Comparison of ENCODE assay signal across 8 mouse cellular contexts in the genomic region with DNA sequence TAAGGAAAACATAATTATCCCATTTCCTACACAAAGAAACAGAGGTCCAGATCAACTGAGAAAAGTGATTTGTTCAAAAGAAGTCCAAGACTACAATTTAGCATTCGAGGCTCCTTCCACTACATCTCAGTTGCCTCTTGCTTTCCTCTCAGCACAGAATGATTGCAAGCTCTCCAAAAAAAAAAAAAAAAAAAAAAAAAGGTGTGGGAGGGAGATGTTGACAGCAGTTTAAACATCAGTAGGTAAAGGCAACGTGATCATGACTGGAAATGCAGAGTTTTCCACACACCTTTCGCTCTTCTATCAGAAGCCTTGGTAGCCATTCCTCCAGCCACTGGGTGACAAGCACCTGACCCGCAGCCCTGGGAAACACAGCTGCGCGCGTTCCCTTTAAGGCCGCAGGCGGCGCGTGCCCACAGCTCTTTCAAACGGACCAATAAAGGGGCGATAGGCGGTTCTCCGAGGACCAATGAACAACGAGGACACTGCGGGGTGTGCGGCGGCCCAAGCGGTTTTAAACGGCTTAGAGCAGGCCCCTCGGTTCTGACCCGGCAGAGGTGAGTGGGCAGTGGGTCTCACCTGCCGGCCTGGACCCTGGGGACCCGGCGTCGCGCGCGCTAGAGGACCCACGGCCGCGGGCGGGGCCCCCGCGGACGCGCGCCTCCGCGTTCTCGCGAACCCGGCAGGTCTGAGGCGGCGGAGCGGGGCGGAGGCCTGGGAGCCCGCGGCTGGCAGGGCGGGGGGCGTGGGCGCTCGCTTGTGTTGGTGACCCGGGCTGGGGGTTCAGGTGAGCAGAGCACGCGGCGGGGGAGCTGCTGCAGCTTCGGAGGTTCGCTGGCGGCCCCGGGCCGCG. TPM values are rescaled to one million over a fixed set of nuclear protein-coding genes. Genes with fewer than 3 reads are reported as not detected.
DNase-seq lines count a peak whose midpoint lies in the region; ATAC-seq and TF ChIP-seq lines count a peak whose summit lies in the region.

A gene (plus strand): TSS at position 469 of the 853 bp plus-strand sequence.

- no peaks in the 10 kb centered on the region for H3K27me3 ChIP-seq in CH12.LX (replicated peaks)
- H3K27me3 ChIP-seq in forebrain, embryonic 11.5 days (ENCODE audit: control insufficient read depth, insufficient read depth, low read length), result no peaks in the 10 kb centered on the region
- no peaks in the 10 kb centered on the region for H3K27me3 ChIP-seq in heart, embryonic 16.5 days (ENCODE audit: control insufficient read depth, insufficient read depth, low read length)
- H3K27me3 ChIP-seq in liver, embryonic 15.5 days, result no peaks in the 10 kb centered on the region
- no peaks in the 10 kb centered on the region for H3K27me3 ChIP-seq in neural tube, embryonic 12.5 days (replicated peaks)

- peak within 1 kb of the TSS; percentile 76 for H3K4me2 ChIP-seq in CH12.LX (ENCODE audit: insufficient read depth, low read depth, poor library complexity, severe bottlenecking)
- H3K4me2 ChIP-seq in forebrain, embryonic 11.5 days (ENCODE audit: low read depth, low read length, severe bottlenecking), result peak within 1 kb of the TSS; percentile 73
- peak within 1 kb of the TSS; percentile 84 for H3K4me2 ChIP-seq in heart, embryonic 16.5 days (ENCODE audit: low read depth, low read length)
- peak within 1 kb of the TSS; percentile 73 for H3K4me2 ChIP-seq in liver, embryonic 15.5 days
- H3K4me2 ChIP-seq in neural tube, embryonic 12.5 days (replicated peaks), result peak within 1 kb of the TSS; percentile 78

- WGBS in forebrain, embryonic 11.5 days, result 2% methylated on average over 64 of the region's 64 CpGs
- under 1% methylated on average over 63 of the region's 64 CpGs for WGBS in heart, embryonic 16.5 days
- under 1% methylated on average over 63 of the region's 64 CpGs for WGBS in liver, embryonic 15.5 days (ENCODE audit: insufficient replicate concordance)
- 1% methylated on average over 64 of the region's 64 CpGs for WGBS in neural tube, embryonic 12.5 days

- no peak for TF ChIP-seq RAD21 in CH12.LX (IDR thresholded peaks at IDR 0.05; ENCODE audit: low read depth, low read length)

- DNase-seq in CH12.LX (ENCODE audit: extremely low read depth), result peak; percentile 94
- DNase-seq in c-Kit-positive CD71-positive TER-119-negative erythroid progenitor cells, embryonic 14.5 days (ENCODE audit: low read depth), result peak; percentile 87
- peak; percentile 96 for DNase-seq in forebrain, embryonic 11.5 days (ENCODE audit: low spot score)
- DNase-seq in kidney, postnatal 36 days, result peak; percentile 94 to 95
- peak; percentile 93 for DNase-seq in telencephalon, adult 2 months (ENCODE audit: low read depth, low spot score)

- H3K9ac ChIP-seq in CH12.LX (ENCODE audit: insufficient read depth, low read depth), result peak within 1 kb of the TSS; percentile 95
- peak within 1 kb of the TSS; percentile 98 for H3K9ac ChIP-seq in forebrain, embryonic 11.5 days (ENCODE audit: low read length)
- peak within 1 kb of the TSS; percentile 91 for H3K9ac ChIP-seq in heart, embryonic 16.5 days (ENCODE audit: low read length)
- H3K9ac ChIP-seq in liver, embryonic 15.5 days, result peak within 1 kb of the TSS; percentile 95
- peak within 1 kb of the TSS; percentile 95 for H3K9ac ChIP-seq in neural tube, embryonic 12.5 days

- peaks cover 2% of the 10 kb centered on the region for H3K9me3 ChIP-seq in CH12.LX (replicated peaks; ENCODE audit: low read length)
- no peaks in the 10 kb centered on the region; the same call in 1 of the 2 replicates for H3K9me3 ChIP-seq in forebrain, embryonic 11.5 days (ENCODE audit: control insufficient read depth, low read length)
- no peaks in the 10 kb centered on the region for H3K9me3 ChIP-seq in heart, embryonic 16.5 days (replicated peaks; ENCODE audit: control insufficient read depth, low read length)
- no peaks in the 10 kb centered on the region for H3K9me3 ChIP-seq in liver, embryonic 15.5 days (replicated peaks)
- no peaks in the 10 kb centered on the region for H3K9me3 ChIP-seq in neural tube, embryonic 12.5 days

- peak; percentile 98 for ATAC-seq in forebrain, embryonic 11.5 days (replicated peaks; ENCODE audit: low FRiP score)
- ATAC-seq in heart, embryonic 16.5 days (replicated peaks; ENCODE audit: extremely low read depth, insufficient read depth, low FRiP score), result peak; percentile 99
- peak; percentile 99 for ATAC-seq in liver, embryonic 15.5 days (ENCODE audit: insufficient read depth)
- peak; percentile 99 for ATAC-seq in neural tube, embryonic 12.5 days (ENCODE audit: low FRiP score, low read depth)

- 0 out of 2 replicates have a peak within 1 kb of the TSS, but pooled peaks have one; percentile 3 for H3K27ac ChIP-seq in CH12.LX (ENCODE audit: insufficient read depth, low read depth)
- H3K27ac ChIP-seq in forebrain, embryonic 11.5 days (ENCODE audit: low read depth, low read length), result peak within 1 kb of the TSS; percentile 81
- H3K27ac ChIP-seq in heart, embryonic 16.5 days (ENCODE audit: low read length), result peak within 1 kb of the TSS; percentile 74
- H3K27ac ChIP-seq in liver, embryonic 15.5 days (replicated peaks), result peak within 1 kb of the TSS; percentile 87
- peak within 1 kb of the TSS; percentile 65 for H3K27ac ChIP-seq in neural tube, embryonic 12.5 days

- peak; percentile 83 for TF ChIP-seq POLR2A in CH12.LX (IDR thresholded peaks at IDR 0.05; ENCODE audit: low read depth, low read length)

- peaks cover 42% of the 10 kb centered on the region for H3K79me2 ChIP-seq in CH12.LX (replicated peaks; ENCODE audit: control insufficient read depth, extremely low read depth, insufficient read depth, poor library complexity, severe bottlenecking)

- TF ChIP-seq CTCF in CH12.LX (conservative IDR thresholded peaks at IDR 0.05 in 1 of 2, IDR thresholded peaks at IDR 0.05 in 1 of 2; ENCODE audit: low read depth in 2 of 2, low read length in 2 of 2), result no peak

- dilution Hi-C loops in CH12.LX (cut with MboI; ENCODE audit: extremely low pct_ligation_motif_present, extremely low pct_unique_long_range_greater_than_20kb, low sequenced_read_pairs), result no loop called here

- peaks cover 3 to 27% of the 10 kb centered on the region in 2 experiments for H3K36me3 ChIP-seq in CH12.LX (replicated peaks in 1 of 2; ENCODE audit: control insufficient read depth in 1 of 2, insufficient read depth in 1 of 2, low read length in 1 of 2)
- peaks cover 9% of the 10 kb centered on the region for H3K36me3 ChIP-seq in forebrain, embryonic 11.5 days (ENCODE audit: control insufficient read depth, insufficient read depth, low read length)
- H3K36me3 ChIP-seq in heart, embryonic 16.5 days (ENCODE audit: control insufficient read depth, insufficient read depth), result peaks cover 7% of the 10 kb centered on the region
- peaks cover 28% of the 10 kb centered on the region for H3K36me3 ChIP-seq in liver, embryonic 15.5 days (replicated peaks)
- H3K36me3 ChIP-seq in neural tube, embryonic 12.5 days, result peaks cover 11% of the 10 kb centered on the region

- in situ Hi-C loops in CH12.LX (cut with MboI; ENCODE audit: low pct_ligation_motif_present, low pct_unique_long_range_greater_than_20kb, low sequenced_read_pairs), result no loop called here

- H3K4me3 ChIP-seq in CH12.LX (replicated peaks in 1 of 3; ENCODE audit: low read depth in 2 of 3, low read length in 2 of 3, poor library complexity in 1 of 3), result peak within 1 kb of the TSS; percentile 79 to 96 (median 94)
- peak within 1 kb of the TSS; percentile 84 for H3K4me3 ChIP-seq in forebrain, embryonic 11.5 days (ENCODE audit: low read depth, low read length)
- H3K4me3 ChIP-seq in heart, embryonic 16.5 days (ENCODE audit: low read length), result peak within 1 kb of the TSS; percentile 99
- H3K4me3 ChIP-seq in liver, embryonic 15.5 days (replicated peaks), result peak within 1 kb of the TSS; percentile 99
- H3K4me3 ChIP-seq in neural tube, embryonic 12.5 days, result peak within 1 kb of the TSS; percentile 98

- no peak for TF ChIP-seq EP300 in CH12.LX (IDR thresholded peaks at IDR 0.05; ENCODE audit: low read length)

- peaks cover 3 to 18% of the 10 kb centered on the region in 2 experiments; a peak in 2 of 4 replicates for H3K4me1 ChIP-seq in CH12.LX (ENCODE audit: control insufficient read depth in 1 of 2, insufficient read depth in 2 of 2)
- H3K4me1 ChIP-seq in forebrain, embryonic 11.5 days (replicated peaks; ENCODE audit: control insufficient read depth, insufficient read depth, low read length), result no peaks in the 10 kb centered on the region
- H3K4me1 ChIP-seq in heart, embryonic 16.5 days (ENCODE audit: control insufficient read depth, insufficient read depth, low read length), result peaks cover 4% of the 10 kb centered on the region
- peaks cover 25% of the 10 kb centered on the region for H3K4me1 ChIP-seq in liver, embryonic 15.5 days (replicated peaks)
- peaks cover 8% of the 10 kb centered on the region; the same call in 1 of the 2 replicates for H3K4me1 ChIP-seq in neural tube, embryonic 12.5 days

TF ChIP-seq in CH12.LX, 34 proteins besides CTCF, POLR2A, EP300 and RAD21 (continues in another document):
- TF ChIP-seq ZC3H11A (IDR thresholded peaks at IDR 0.05; ENCODE audit: low read depth, low read length) (no peak), GABPA (IDR thresholded peaks at IDR 0.05; ENCODE audit: insufficient replicate concordance, low read depth, low read length) (no peak), MXI1 (IDR thresholded peaks at IDR 0.05; ENCODE audit: low read depth, low read length) (peak; percentile 56; the same call in 1 of the 2 replicates), E2F4 (IDR thresholded peaks at IDR 0.05; ENCODE audit: insufficient replicate concordance, low read depth, low read length) (peak; percentile 92), USF1 (IDR thresholded peaks at IDR 0.05; ENCODE audit: low read depth, low read length) (peak; percentile 69), KAT2A (IDR thresholded peaks at IDR 0.05; ENCODE audit: insufficient replicate concordance, low read length) (peak; percentile 67; the same call in 1 of the 2 replicates), CHD1 (IDR thresholded peaks at IDR 0.05; ENCODE audit: low read depth, low read length) (no peak), HCFC1 (IDR thresholded peaks at IDR 0.05; ENCODE audit: low read depth, low read length) (peak; percentile 82), NRF1 (IDR thresholded peaks at IDR 0.05; ENCODE audit: low read depth, low read length) (peak; percentile 64), USF2 (conservative IDR thresholded peaks at IDR 0.05; ENCODE audit: low read depth, low read length) (peak; percentile 39; the same call in 1 of the 2 replicates), CHD2 (IDR thresholded peaks at IDR 0.05; ENCODE audit: low read length) (peak; percentile 95), MAX (IDR thresholded peaks at IDR 0.05; ENCODE audit: low read length) (peak; percentile 86)

RNA-seq across cellular contexts. Expression of the gene that starts here (rescaled TPM):
- 52.3 and 53.0 TPM in 2 replicates for total RNA-seq in CH12.LX (2012; rRNA removed)
- 52.3 and 57.9 TPM in 2 replicates for total RNA-seq in CH12.LX (2014; rRNA removed)
- 50.8 and 51.5 TPM in 2 replicates for polyA plus RNA-seq in CH12.LX (2012; ENCODE audit: insufficient read length, low read depth)
- polyA plus RNA-seq in forebrain, embryonic 11.5 days (2014; fragmentation: Nextera tagmentation; extraction: Ambion mirVana), result 138 and 153 TPM in 2 replicates
- 61.1 and 63.6 TPM in 2 replicates for polyA plus RNA-seq in heart, embryonic 16.5 days (2015; fragmentation: Nextera tagmentation; extraction: Ambion mirVana)
- polyA plus RNA-seq in liver, embryonic 15.5 days (2015; fragmentation: Nextera tagmentation; extraction: Ambion mirVana), result 34.4 and 40.6 TPM in 2 replicates
- polyA plus RNA-seq in neural tube, embryonic 12.5 days (2016; fragmentation: Nextera tagmentation; extraction: Ambion mirVana), result 127 and 139 TPM in 2 replicates

Comparison
In these comparisons a context has a peak if more than half of its experiments do, and no peak if none do; other contexts are left out.
1. Peak in every context shown above with its lines: DNase-seq, ATAC-seq, H3K4me3 ChIP-seq and H3K27ac ChIP-seq.
2. H3K27ac ChIP-seq: peak in every context shown above with its lines; median percentile 87 in liver, embryonic 15.5 days; 81 in forebrain, embryonic 11.5 days; 74 in heart, embryonic 16.5 days; 65 in neural tube, embryonic 12.5 days; 3 in CH12.LX.